Mouse (Mus musculus) ovary, adult 18-20 months (tissue): Measurements from ENCODE around the gene Fgfr2.
A peak's percentile ranks its signal among the peaks of the same experiment; 100 is the strongest.
"Not testable (repeated sequence)": the region's sequence is repeated elsewhere in the genome, so short reads cannot be mapped to it uniquely, and the experiment has no call there.

Experiments
- DNase-seq: peaks from one replicate; pipeline ENCODE4 v3.0.0; 2022; ENCODE audit warnings: low spot score, mixed read lengths

Gene Fgfr2

DNA sequence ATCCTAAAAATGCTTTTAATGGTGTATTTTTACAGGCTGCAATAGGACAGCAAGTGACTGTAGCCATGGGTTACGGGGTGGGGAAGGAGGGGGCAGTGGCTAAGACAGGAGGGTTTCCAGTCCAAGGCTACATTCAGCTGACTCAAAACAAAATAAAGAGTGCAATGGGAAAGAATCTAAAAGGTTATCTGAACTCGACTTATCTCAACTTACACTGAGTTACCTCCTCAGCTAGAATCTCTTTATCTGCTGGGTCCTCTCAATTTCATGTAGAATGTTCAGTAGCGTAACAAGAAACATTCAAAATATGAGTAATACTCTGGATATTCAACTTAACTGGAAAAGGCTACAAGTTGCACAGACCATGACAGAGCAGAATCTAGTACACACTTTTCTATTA, 550.4 kb downstream of the Fgfr2 start:
- no peak for DNase-seq

DNA sequence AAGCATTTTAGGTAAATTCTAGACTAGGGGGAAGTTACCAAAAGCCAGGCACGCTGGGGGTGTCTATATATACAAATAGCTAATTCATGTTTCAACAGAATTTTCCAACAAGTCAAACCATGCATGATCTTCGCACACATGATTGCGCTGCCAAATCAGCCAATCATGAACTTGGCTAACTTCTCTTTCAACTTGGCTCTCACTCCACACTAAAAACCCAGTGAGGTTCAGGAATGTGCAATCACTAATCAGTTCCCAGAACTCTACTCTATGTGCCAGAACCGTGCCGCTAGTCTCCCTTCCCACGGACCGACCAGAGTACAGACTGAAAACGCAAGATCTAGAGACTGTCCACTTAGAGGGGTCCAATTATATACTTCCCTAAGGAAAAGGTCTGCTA, 551.7 kb downstream of the Fgfr2 start:
- DNase-seq, result no peak

GRCm38 (mm10) chr7:132570071-132570470, 553.1 kb downstream of the Fgfr2 start:
- DNase-seq, result peak; percentile 32

DNA sequence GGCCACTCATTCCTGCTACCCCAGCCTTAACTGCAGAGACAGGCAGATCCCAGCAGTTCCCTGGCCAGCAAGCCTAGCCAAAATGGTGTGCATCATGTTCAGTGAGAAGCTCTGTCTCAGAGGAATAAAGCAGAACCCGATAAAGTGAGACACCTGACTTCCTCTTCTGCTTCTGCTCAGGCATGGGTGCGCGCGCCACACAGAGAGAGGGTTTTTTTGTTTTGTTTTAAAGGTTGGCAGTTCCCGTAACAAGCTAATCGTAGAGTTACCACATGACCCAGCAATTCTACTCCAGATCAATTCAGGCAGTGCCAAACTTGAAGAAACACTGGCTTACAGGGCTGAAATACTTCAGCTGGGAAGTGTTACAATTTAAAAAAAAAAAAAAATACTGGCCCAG, 554.3 kb downstream of the Fgfr2 start:
- DNase-seq, result no peak

GRCm38 (mm10) chr7:132565831-132566230, 557.3 kb downstream of the Fgfr2 start:
- DNase-seq, result no peak

- no peak for DNase-seq
Observed at GRCm38 (mm10) chr7:132559138-132559766, 563.9 kb downstream of the Fgfr2 start.

GRCm38 (mm10) chr7:132558141-132558736, 564.9 kb downstream of the Fgfr2 start:
- DNase-seq, result no peak

DNA sequence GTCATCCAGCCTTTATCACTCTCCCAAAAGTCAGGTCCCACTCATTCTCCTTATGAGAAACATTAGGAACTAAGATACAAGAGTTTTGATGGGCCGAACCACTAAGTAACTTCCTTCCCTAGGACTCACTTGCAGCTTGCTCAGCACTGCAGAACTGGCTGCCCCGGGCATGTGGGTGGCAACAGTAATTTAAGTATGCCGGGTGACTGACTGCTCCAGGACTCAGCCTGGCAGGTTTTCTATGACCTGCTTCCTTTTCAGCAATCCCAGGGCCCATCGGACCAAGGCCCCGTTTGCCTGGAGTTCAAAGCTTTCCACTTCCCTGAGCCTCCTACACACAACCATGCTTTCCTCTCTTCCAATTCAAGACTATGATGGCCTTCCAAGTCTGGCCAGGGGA, 566.6 kb downstream of the Fgfr2 start:
- DNase-seq, result no peak

DNA sequence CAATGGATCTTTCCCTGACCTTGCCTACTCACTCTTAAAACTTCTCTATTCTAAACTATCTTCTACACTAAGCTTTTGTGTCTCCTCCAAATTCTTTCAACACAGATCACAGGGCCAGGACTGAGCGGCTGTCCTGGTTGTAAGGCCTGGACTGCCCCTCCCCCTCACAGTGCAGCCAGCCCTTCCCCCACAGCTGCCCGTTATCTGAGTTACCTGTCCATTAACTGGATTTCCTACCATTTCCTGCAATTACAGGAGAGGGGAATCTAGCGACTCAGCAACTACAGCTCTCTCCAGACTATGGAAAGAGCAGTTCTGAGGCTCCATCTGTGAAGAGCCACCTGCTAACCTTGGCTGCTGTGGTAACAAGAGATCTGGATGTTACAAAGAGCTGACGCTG, 567.2 kb downstream of the Fgfr2 start:
- DNase-seq, result no peak

- no peak for DNase-seq
Observed at GRCm38 (mm10) chr7:132554091-132554490, 569.1 kb downstream of the Fgfr2 start.

- DNase-seq, result peak; percentile 89
Observed at GRCm38 (mm10) chr7:132551351-132552126, 571.6 kb downstream of the Fgfr2 start.

DNA sequence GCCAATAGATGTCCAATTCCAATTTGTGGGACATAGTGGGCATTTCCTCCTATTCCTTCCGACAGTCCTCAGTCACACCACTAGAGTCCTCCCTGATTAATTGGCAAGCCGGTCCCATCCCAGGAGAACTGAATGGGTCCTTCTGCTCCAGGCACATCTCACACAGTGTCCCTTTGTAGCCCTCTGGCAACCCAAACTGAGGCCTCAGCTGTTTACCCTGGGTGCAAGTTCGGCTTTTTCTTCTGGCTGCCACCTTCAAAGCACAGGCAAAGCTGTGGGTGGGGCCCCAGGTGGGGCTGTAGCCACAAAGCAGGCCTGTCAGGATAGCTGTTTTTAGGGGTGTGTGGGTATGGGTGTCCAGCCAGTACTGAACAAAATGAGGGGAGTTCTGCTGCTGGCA, 576.0 kb downstream of the Fgfr2 start:
- DNase-seq, result no peak

DNA sequence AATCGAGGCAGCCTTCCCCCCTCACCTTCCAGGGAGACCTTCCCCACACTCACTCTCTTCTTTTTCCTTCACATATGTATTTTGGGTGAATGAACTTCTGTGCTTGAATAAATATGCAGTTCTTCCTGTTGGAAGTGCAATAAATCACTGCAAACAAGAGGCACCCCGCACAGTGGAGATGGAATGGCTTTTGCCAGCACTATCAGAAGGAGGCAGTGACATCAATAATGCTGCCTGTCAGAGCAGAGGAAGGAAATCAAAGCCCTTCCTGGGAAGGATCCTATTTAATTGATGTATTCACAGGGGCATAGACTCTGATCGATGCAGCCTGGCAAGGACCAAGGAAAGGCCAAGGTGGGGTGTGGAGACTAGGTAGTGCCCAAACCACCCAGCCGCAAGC, 580.7 kb downstream of the Fgfr2 start:
- DNase-seq, result no peak

GRCm38 (mm10) chr7:132541566-132541965, 581.6 kb downstream of the Fgfr2 start:
- no peak for DNase-seq

- no peak for DNase-seq
Observed at GRCm38 (mm10) chr7:132540597-132540996, 582.6 kb downstream of the Fgfr2 start.

- DNase-seq, result no peak
Observed at GRCm38 (mm10) chr7:132529206-132529605, 593.9 kb downstream of the Fgfr2 start.

GRCm38 (mm10) chr7:132513419-132513982, 609.6 kb downstream of the Fgfr2 start:
- no peak for DNase-seq

- no peak for DNase-seq
Observed at GRCm38 (mm10) chr7:132509110-132509509, 614.0 kb downstream of the Fgfr2 start.

- no peak for DNase-seq
Observed at GRCm38 (mm10) chr7:132507361-132507760, 615.8 kb downstream of the Fgfr2 start.

DNA sequence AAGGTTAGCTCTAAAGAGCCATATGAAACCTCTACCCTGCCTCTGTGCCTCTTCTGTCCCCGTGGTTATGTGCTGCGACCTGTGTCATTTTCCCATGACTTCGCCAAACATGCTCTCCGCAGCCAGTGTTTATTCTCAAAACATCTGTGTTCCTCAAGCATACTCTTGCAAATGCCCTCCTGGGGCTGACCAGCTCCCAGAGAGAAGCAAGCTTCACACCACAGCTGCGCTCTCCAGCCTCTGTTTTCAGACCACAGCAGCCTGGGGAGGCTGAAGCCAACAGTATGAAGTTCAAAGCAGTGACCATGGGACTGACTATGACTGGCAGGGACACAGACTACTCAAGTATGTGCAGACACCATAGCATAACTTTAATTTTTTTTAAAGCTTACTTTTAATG, 616.9 kb downstream of the Fgfr2 start:
- DNase-seq, result no peak

DNA sequence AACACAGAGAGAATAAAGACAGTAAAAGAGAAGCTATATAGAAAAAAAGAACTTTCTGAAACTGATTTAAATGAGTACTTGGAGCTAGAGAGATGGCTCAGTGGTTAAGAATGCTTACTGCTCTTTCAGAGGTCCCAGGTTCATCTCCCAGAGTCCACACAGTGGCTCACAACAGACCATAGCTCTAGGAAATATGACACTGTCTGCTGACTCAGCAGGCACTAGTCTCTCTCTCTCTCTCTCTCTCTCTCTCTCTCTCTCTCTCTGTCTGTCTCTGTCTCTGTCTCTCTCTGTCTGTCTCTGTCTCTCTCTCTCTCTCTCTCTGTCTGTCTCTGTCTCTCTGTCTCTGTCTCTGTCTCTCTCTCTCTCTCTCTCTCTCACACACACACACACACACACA, 620.7 kb downstream of the Fgfr2 start:
- not testable (repeated sequence) for DNase-seq

GRCm38 (mm10) chr7:132497142-132497541, 626.0 kb downstream of the Fgfr2 start:
- no peak for DNase-seq

- no peak for DNase-seq
Observed at GRCm38 (mm10) chr7:132494263-132494662, 628.9 kb downstream of the Fgfr2 start.
